Mouse (Mus musculus): ENCODE results near the gene Brap.

- TF ChIP-seq CTCF (IDR thresholded peaks at IDR 0.05; ENCODE audit: low read depth, low read length), result peak; percentile 70
- TF ChIP-seq POLR2A (IDR thresholded peaks at IDR 0.05; ENCODE audit: extremely low read depth, insufficient read depth, low read length), result no peak
Measured at GRCm38 (mm10) chr5:121670412-121670811, 10.0 kb downstream of the Brap start.

All from liver, adult 2 months (tissue).